Mouse (Mus musculus) left cerebral cortex, adult 2 months (tissue): ENCODE data around the gene Inip. TPM values are rescaled to one million over a fixed set of nuclear protein-coding genes. Genes with fewer than 3 reads are reported as not detected.

Source experiments
- DNase-seq, 2 experiments: peaks; one replicate each; pipeline ENCODE4 v3.0.0; 2021 to 2022; ENCODE audit warnings: low spot score in 2 of 2, mixed read lengths in 1 of 2; ENCODE audit errors: extremely low spot score in 1 of 2
- H3K27ac ChIP-seq: fragments of 200-600 bp; 2 replicates; pipeline ENCODE4 v1.8.1; 2022
- H3K4me3 ChIP-seq: fragments of 200-600 bp; 2 replicates; pipeline ENCODE4 v1.8.1; 2022
- CTCF ChIP-seq: fragments of 200-600 bp; IDR thresholded peaks from 2 replicates; pipeline ENCODE4 v1.8.1; 2022; ENCODE audit warnings: antibody characterized with exemption, mild to moderate bottlenecking, moderate library complexity
- intact Hi-C: fragments of 180-260 bp; cut with DNase I; formaldehyde crosslinking; loops from one replicate; pipeline ENCODE4 v1.15.1; 2025
- total RNA-seq, 2 experiments: library from RNA; stranded (reverse); gene quantifications; 2 replicates each; pipeline ENCODE4 v1.2.3; 2021

Gene Inip
- total RNA-seq, 2 experiments from 2014 or later = 22.3 to 23.1 TPM

GRCm38 (mm10) chr4:59728839-59729238 lies 72.5 kb downstream of the Inip start:
- no peak for DNase-seq
- intact Hi-C loops = no loop called here
- Histone ChIP-seq H3K27ac (no peak overlapping the region), H3K4me3 (no peak overlapping the region)
- no peak for TF ChIP-seq CTCF

- Histone ChIP-seq H3K27ac (no peak overlapping the region), H3K4me3 (no peak overlapping the region)
- intact Hi-C loops = no loop called here
- no peak for TF ChIP-seq CTCF
- DNase-seq = no peak
These were observed 73.5 kb downstream of the Inip start for GRCm38 (mm10) chr4:59727878-59728261.

- no peak overlapping the region for H3K4me3 ChIP-seq
- intact Hi-C loops = no loop called here
- no peak for TF ChIP-seq CTCF
- H3K27ac ChIP-seq = no peak overlapping the region
- no peak for DNase-seq
These were observed 74.1 kb downstream of the Inip start for GRCm38 (mm10) chr4:59727187-59727877.

- no peak for TF ChIP-seq CTCF
- DNase-seq = no peak
- Histone ChIP-seq H3K27ac (no peak overlapping the region), H3K4me3 (no peak overlapping the region)
- intact Hi-C loops = no loop called here
These were observed 74.9 kb downstream of the Inip start for GRCm38 (mm10) chr4:59726501-59726900.

GRCm38 (mm10) chr4:59725579-59725978 lies 75.8 kb downstream of the Inip start:
- no peak for TF ChIP-seq CTCF
- Histone ChIP-seq H3K27ac (no peak overlapping the region), H3K4me3 (no peak overlapping the region)
- DNase-seq = no peak
- intact Hi-C loops = no loop called here

GRCm38 (mm10) chr4:59721811-59722210 lies 79.6 kb downstream of the Inip start:
- no peak for DNase-seq
- no peak overlapping the region for H3K27ac ChIP-seq
- no peak overlapping the region for H3K4me3 ChIP-seq
- no peak for TF ChIP-seq CTCF
- intact Hi-C loops = no loop called here

Other genes with a start within 250 kb of the Inip start
- gene Hsdl2, start 220.0 kb downstream of the Inip start, total RNA-seq = 10 to 100 TPM; 25.0 to 27.3 TPM
- 10 to 100 TPM; 12.1 to 13.1 TPM for gene E130308A19Rik, start 175.4 kb downstream of the Inip start, total RNA-seq
- 10 to 100 TPM; 33.4 to 37.2 TPM for gene Snx30, start 4.3 kb upstream of the Inip start, total RNA-seq
- gene Slc46a2, start 113.5 kb upstream of the Inip start, total RNA-seq = not detected
- gene Mup4, start 159.1 kb upstream of the Inip start, total RNA-seq = not detected
- not detected for gene Mup6, start 162.7 kb upstream of the Inip start, total RNA-seq